Mouse (Mus musculus) WW6 (cell line): ENCODE measurements around the gene Knstrn.

ENCODE experiments used
- DNase-seq: peaks from one replicate; pipeline ENCODE4 v3.0.0-alpha.2; 2013; ENCODE audit warnings: low read depth, low spot score

The Knstrn gene

GRCm38 (mm10) chr2:118813981-118814836, at the start of gene Knstrn:
Gene Knstrn, plus strand, starts transcription at chr2:118814003.
- DNase-seq: peak; percentile 71

DNA sequence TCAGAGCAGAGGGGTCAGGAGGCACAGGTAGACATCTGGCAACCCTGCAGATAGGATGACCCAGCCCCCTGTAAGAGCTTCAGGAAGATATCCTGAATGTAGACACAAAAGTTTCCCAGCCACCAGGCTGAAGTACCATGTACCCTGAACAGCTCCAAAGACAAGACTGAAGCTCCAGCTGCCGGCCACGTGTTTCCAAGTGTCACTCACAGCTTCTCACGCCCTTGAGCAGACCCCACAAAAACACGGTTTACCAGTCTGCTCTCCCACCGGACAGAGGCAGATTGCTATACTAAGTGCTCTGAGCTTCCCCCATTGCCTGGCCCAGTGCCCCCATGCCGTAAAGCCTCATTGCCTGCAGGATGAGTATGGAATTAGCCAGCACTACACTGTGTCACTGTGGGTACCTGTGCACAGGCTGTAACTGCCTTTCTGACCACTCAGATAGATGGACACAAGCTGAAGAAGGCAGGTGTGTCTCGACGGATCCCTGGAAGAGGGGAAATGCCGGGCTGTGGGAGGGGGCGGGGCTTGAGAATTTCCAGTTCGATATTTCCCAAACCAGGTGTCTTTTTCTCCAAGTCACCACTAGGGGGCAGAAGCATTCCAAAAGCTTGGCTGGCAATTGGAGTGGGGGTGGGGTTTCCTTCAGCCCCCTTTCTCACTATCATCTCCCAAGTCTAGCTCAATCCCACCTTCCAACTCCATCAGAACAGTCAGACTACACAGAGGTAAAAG, 49.5 kb upstream of the Knstrn start:
- DNase-seq: no peak

DNA sequence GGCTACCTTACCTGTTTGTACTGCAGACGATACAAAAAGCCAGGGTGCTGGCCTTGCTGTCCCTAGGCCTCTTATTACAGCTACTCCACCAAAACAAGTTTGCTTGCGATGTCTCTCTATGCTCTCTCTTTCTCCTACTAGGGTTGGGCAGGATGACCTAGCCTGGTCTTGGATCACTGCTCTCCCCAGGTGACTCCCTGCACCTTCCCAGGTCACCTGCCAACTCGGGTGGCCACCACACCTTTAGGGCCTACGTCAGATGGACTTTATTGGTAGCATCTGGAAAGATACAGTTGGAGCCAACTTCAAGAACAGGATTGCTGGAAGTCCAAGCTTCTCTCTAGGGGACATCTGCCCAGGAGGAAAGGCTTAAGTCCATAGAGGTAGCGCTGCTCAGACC, 48.9 kb upstream of the Knstrn start:
- DNase-seq: no peak

DNA sequence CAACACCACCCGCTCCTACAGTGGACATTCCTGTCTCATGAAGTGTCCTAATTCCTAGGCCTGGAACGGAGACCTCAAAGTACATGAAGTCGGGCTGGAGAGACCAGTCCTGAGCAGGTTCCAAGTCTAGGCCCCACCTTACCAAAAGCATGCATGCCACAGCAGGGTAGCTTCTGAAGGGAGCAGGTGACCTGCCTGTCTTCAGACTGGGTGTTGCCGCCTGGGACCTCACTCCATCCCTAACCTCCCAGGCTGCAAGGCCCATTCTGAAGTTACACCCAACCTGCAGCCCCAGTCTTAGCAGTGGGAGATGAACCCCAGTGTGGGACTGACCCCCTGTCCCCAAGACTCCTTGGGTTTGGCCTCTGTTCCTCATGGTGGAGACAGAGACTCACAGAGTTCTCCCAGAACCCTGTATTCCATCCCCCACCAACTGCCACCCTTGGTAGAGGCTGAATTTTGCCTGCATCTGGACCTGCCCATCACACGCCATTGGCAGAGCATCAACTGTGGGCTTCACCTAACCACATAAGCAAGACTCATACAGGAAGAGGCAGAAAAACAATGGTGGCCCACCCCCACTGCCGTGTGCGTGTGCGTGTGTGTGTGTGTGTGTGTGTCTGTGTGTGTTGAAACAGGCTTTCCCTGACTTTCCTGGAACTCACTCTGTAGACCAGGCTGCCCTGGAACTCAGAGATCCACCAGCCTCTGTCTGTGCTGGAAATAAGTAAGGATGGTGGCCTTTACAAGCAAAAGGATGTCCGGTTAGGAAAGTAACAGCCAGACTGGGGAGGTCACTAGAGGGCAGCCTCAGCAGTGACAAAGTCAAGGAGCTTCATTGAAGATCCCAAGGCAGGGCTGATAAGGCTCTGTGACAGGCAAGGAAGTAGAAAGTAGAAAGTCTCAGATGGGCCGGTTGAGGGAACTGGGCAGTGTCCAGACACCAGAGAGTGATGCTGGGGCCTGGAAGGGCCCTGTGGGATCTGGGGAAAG, 47.5 kb upstream of the Knstrn start:
- no peak for DNase-seq

DNA sequence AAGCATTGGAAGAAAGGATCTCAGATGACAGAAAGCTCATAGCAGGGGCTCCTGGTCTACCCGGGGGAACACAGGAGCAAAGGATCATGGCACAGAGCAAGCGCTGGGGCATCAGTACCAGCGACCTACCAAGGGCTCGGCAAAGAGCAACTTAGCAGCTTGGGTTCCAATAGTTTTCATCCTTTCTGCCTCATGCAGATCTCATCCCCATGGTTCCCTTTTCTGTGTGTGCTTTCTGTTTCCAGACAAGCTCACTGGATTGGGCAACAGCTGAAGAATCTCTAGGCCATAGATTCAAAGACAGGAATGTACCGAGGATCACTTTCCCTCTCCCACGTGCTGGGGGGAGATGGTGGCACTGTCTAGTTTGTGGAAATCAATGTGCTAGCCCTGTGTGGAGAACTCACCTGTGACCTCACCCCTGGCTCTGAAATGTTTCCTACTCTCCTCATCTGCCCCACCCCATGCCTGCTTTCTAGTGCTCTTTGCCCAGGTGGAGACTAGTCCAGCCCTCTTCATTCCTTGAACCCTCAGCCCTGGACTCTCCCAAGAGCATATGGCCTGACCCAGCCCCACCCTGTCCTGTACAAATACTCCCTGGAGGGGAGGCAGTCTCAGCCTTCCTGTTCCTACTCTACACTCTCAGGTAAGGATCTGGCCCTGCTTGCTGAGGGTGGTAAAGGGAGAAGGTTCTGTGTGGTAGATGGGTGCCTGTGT, 41.5 kb upstream of the Knstrn start, which contains the start of gene Phgr1:
Gene Phgr1, plus strand, starts transcription at position 612 of the 717 bp plus-strand sequence.
- DNase-seq: no peak

- DNase-seq: no peak
Measured at GRCm38 (mm10) chr2:118774536-118774935, 39.3 kb upstream of the Knstrn start.

GRCm38 (mm10) chr2:118775396-118775795, 38.4 kb upstream of the Knstrn start:
- no peak for DNase-seq

- no peak for DNase-seq
Measured at GRCm38 (mm10) chr2:118775846-118776245, 38.0 kb upstream of the Knstrn start.

DNA sequence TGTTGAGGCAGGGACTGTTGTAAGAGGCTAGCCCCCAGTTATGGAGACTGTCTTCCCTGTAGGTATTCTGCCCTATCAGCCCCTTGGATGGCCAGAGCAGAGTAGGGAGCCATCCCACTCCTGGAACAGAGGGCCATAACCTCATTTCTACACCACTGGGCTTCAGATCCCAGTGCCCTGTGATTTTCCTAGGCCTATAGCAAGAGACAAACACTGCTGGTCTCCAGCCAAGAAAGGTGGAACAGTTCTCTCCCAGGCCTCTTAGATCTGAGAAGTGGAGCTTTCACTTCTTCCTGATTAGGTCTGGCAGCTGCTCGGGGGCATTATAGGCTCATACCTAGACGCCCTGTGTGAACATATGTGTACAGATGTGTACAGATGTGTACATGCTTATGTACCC, 37.5 kb upstream of the Knstrn start:
- no peak for DNase-seq

- no peak for DNase-seq
Measured at GRCm38 (mm10) chr2:118778418-118778817, 35.4 kb upstream of the Knstrn start.

GRCm38 (mm10) chr2:118779065-118779464, 34.7 kb upstream of the Knstrn start:
- no peak for DNase-seq

DNA sequence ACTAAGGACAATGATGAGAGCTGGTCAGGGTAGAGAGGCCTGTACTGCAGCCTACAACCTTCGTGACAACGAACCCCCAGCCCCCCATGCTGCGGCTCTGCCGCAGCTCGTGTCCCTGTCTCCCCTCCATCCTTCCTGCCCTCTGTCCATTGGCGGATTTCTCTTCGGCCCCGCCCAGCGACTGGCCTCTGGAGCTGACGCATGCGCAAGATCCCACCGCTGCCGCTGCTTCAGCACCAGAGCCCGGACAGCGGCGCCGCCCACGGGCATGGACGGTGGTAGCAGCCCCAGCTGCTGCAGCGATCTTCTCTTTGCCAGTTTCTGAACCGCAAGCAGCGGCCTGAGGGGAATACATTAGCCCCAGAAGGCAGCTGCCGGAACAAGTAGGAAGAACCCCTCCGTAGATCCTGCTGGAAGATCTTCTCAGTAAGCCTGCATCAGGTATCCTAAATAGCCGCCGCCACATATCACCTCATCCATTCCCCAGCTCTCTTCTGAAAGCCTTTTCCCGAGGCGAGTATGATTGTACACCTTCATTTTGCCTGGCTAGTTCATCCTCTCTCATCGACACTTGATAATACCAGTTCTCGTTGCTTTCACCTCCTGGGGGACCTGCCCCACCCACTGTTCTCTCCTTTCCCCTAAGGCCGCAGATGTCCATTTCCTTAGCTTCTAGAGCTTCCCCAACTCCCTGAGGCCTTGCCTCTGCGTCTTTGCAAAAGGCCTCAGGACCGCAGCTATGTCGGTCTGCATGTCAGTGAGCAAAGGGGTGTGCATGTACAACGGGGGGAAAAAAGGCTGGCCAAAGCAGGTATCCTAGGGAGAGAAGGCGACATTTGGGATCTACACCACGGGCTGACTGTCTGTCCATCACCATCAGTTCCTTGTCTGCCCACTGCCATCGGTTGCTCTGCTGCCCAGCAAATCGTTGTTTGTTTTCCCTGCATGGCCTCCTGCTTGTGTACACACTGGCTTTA, 34.0 kb upstream of the Knstrn start, which contains the start of gene Disp2:
Gene Disp2, plus strand, starts transcription at position 216 of the 977 bp plus-strand sequence.
- no peak for DNase-seq

GRCm38 (mm10) chr2:118781115-118781514, 32.7 kb upstream of the Knstrn start:
- no peak for DNase-seq

DNA sequence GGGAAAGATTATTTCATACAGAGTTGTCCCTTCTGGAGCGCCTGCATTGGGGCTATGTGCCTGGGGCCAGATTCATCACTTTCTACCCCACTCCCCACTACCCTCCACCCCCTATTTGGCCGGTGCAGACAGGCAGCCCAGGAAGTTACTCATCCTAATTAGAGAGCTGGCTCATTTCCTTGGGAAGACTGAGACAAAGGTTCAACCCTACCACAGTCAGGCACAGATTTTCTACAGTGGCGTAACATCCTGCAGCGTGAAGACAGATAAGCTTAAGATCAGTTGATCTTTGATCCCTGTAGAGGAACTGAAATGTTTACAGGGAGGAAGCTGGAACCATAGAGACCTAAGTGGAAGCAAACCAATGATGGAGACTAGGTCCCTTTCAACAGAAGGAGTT, 31.5 kb upstream of the Knstrn start:
- no peak for DNase-seq

DNA sequence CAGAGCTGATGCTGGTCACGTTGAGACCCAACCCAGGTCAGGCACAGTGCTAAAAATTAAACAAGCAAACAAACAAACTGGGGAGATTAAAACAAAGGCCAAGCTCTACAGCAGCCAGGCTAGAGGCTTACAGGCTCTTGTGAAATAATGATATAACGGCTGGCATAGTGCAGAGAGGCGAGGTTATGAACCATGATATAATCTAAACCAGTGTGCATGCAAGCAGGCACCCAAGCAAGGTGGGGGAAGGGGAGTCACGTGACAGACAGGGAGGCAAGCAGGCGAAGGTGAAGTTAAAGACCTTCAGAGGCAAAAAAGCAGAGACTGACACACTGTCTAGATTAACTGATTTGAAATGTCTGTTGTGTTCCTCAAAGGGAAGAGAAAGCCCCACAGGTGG, 30.7 kb upstream of the Knstrn start:
- DNase-seq: no peak

DNA sequence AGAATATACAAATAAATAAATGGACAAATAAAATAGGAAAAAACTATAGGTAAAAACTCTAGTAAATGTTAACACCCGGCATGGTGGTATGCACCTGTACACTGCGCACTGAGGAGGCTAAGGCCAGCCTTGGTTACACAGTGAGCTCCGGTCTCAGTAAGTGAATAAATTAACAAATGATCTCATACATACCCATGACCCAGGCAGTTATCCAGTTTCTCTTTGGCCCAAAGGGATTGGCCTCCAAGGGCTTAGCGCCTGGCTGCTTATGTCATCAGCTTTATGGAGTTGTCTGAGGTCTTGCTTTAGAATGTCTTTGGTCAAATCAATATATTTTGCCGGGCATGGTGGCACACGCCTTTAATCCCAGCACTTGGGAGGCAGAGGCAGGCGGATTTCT, 30.1 kb upstream of the Knstrn start:
- DNase-seq: no peak

DNA sequence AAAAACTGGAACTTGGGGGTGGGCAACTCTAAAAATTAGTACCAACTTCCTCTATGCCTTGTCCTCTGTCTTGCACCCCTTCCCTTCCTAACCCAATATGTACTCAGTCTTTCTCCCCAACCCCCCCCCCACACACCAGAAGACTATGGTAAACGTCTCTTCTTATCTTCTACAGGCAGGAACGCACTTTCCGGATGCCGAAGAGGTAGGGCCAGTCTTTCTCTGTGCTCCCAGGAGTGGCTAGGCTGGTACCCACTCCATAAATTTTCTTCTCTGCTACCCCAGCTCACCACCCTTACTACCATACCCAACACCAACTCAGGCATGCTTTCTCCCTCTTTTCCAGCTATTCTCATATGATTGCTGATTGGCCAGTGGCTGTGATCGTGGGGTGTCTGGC, 27.3 kb upstream of the Knstrn start:
- no peak for DNase-seq

GRCm38 (mm10) chr2:118789501-118789900, 24.3 kb upstream of the Knstrn start:
- no peak for DNase-seq

- DNase-seq: no peak
Measured at GRCm38 (mm10) chr2:118790221-118790550, 23.6 kb upstream of the Knstrn start.
